7 mouse cellular contexts compared by ENCODE assay signal in the genomic region with DNA sequence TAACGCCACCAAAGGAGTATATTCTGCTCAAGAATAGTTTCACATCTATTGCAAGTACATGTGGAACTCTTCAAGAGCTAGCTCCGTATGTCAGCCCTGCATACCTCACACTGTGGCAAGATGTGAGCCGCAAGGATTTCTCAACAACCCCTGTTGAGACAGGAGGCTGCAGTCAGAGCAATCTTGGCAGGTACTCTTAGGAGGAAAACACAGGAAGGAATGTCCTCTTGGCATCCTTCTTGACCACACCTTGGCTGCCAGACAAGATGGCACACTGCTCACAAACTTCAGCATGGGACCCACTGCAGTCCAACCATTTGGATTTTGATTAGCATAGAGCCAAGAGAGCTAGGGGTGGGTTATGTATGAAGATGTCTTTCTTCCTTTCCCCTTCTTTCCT.
"Had no signal": no experiment of that assay in that cellular context is flagged by ENCODE, and none has a peak within 500 bp of the region (broad histone marks: within the 10 kb centered on the region; RNA-seq: fewer than 3 reads in every experiment).

No protein-coding gene starts in this region.

- DNase-seq: kidney, postnatal 36 days; lung, adult 2 months; lung, postnatal 36 days; midbrain, embryonic 14.5 days; right cerebral cortex, adult 18-20 months; right cerebral cortex, postnatal 25 days; thymus, postnatal 36 days had no signal
